Mouse (Mus musculus) naive thymus-derived CD4-positive, alpha-beta T cell, adult 5 months (primary cell): ENCODE results near the gene Nup214. TPM values are rescaled to one million over a fixed set of nuclear protein-coding genes. Genes with fewer than 3 reads are reported as not detected.

Experiments used
- polyA plus RNA-seq: library from polyadenylated mRNA; unstranded; fragments of 100-300 nt; shearing (Covaris generic); gene quantifications from one replicate; pipeline ENCODE4 v1.2.1, GENCODE M21; 2017

The Nup214 gene
- polyA plus RNA-seq: 106 TPM

DNA sequence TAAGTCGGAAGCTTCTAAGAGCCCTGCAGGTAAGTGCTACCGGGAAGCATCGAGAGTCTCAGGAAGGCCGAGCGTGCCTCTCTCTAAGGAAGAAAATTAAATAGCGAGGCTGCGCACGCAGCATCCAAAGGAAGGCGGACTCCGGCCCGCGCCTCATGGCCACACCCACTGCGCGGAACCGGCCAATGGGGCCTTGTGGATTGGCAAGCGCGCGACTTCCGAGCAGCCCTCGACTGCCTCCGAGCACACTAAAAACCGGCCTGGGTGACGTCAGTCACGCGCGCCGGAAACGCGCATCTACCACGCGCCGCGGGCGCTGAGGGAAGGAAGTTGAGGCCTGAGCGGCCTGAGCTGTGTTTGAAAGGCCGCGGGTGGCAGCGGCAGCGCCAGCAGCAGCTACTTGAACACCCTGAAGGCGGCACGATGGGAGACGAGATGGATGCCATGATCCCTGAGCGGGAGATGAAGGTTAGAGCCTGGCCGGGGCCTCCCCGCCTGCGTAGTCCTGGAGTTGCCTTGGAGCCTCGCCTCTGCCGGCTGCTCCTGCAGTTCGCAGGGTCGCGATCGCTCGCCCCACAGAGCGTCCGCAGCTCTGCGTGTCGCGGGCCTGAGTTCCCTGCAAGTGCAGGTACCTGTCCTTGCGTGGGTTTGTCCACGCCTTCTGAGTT, at the start of gene Nup214:
Nup214 (plus strand) TSS at position 296 of the 668 bp plus-strand sequence.

DNA sequence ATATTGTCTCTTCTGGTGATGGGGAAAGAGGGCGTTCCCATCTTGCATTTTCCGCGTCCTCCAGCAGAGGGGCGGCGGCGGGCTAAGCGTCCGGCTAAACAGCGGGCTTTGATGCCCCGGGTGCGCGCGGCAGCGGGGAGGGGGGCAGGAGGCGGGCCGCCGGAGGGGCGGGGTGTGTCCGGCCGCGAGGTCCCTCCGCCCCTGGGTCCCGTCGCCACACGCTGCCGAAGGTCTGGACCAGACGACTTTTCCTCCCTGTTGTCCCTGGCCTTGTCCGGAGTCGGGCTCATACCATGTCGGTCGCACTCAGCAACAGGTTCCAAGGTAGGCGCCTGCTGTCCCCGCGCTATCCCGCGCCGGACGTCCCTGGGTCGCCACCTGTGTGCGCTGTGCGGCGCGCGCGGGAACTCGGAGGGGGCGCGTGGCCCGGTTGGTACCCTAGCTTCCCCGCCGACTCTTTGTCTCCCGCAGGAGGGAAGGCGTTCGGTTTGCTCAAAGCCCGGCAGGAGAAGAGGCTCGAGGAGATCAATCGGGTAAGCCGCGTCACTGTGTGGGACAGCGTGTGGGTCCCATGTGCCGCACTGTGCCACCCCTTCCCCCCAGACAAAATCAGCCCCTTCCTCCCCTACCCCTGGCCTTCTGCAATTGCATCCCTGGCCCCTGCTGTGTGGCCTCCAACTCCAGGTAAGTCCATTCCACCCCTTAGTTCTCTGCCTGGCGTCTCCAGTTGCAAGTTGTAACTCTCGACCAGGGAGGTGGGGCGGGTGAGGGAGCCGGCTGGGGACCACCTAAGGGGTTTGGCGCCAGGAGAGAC, 24.0 kb upstream of the Nup214 start, which contains the start of gene Aif1l:
Aif1l (plus strand) TSS at position 82 of the 814 bp plus-strand sequence.

DNA sequence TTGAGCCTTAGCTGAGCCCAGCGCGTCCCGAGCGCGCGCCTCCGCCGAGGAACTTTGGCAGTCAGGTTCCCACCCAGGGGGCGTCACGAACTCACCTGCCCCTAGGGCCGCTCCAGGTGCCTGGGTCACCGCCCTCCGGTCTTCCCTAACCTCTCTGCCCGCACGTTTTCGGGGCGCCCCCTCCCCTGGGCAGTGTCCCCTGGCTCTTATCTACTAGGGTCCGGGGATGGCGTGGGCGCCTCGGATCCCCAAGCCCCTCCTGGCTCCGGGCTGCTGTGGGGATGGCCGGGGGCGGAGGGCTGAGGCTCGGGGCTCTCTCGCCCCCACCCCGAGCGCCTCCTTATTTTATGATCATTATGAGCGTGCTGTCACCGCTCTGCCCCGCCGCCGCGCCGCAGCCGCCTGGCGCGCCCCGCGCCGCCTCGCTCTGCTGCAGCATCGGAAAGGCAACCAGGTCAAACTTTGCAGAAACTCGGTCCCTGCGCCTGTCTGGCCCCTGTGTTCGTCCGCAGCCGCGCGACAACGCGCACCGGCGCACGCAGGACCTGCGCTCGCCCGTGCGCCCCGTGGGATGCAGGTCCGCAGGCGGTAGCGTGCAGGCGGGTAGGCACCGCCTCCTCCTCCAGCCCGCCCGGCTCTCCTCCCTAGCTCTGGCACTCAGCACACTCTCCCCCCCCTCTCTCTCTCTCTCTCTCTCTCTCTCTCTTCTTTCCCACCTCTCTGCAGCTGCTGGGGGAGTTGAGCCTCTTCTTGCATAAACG, 110.1 kb downstream of the Nup214 start, which contains the start of gene Fam78a:
Fam78a (minus strand) TSS at position 747 of the 761 bp plus-strand sequence.

DNA sequence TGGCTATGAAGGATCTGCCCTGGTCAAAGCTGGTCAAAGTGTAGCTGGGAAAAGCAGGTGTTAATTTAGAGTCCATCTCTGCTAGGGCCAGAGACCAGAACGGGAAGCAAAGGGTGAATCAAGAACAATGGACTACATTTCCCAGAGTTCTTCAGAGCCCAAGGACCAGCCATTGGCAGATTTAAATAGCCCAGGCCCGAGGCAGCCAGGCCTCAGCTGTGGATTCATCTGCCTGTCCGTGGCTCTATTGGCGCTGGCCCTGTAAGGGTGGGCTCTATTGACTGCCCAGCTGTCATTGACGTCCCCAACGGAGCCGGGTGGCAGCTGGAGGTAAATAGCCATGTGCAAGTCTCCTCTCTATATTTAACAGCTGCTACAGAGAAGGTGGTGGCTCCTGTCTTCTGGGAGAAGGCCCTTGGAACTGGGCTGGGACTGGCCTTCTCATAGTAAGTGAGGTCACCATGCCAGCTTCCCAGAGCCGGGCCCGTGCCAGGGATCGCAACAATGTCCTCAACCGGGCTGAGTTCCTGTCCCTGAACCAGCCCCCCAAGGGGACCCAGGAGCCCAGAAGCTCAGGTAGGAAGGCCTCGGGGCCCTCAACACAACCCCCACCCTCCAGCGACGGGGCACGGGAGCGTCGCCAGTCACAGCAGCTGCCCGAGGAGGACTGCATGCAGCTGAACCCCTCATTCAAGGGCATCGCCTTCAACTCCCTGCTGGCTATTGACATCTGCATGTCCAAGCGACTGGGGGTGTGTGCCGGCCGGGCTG, 121.3 kb downstream of the Nup214 start, which contains the start of gene Plpp7:
Plpp7 (plus strand) TSS at position 178 of the 771 bp plus-strand sequence.

Other genes starting within 250 kb of the Nup214 start
- 0.58 TPM for gene Qrfp, start 163.9 kb upstream of the Nup214 start, polyA plus RNA-seq
- 0.21 TPM for gene Fibcd1, start 128.4 kb upstream of the Nup214 start, polyA plus RNA-seq
- not detected for gene Lamc3, start 87.1 kb upstream of the Nup214 start, polyA plus RNA-seq
- gene Aif1l, start 24.3 kb upstream of the Nup214 start, polyA plus RNA-seq: not detected
- gene Fam78a, start 110.4 kb downstream of the Nup214 start, polyA plus RNA-seq: 48.3 TPM
- gene Plpp7, start 121.1 kb downstream of the Nup214 start, polyA plus RNA-seq: not detected
- 51.9 TPM for gene Prrc2b, start 176.6 kb downstream of the Nup214 start, polyA plus RNA-seq